Mouse (Mus musculus): ENCODE data around the gene Prr27.

Prr27 gene

GRCm38 (mm10) chr5:87825386-87825785 lies at the start of gene Prr27:
Gene Prr27 (plus strand): TSS chr5:87825686.
- no peak for DNase-seq

DNA sequence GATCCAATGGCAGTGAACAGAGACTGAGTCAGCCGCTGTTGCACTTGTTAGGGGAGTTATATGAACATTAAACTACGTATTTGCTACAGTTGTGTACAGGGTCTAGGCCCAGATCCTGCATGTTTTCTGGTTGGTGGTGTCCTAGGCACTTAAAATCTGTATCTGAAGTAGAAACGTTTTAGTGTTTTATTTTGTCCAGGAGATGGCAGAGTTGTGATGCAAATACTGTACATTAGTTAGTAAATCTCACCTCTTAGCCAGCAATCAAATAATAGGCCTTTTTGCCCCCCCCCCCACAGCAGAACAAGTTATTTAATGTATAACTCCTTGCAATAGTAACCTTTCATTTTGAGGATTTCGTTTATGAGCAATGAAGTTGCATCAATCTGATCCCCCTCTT lies 42.8 kb upstream of the Prr27 start:
- no peak for DNase-seq

- DNase-seq = no peak
These were observed 17.7 kb upstream of the Prr27 start, which contains the start of gene Csn1s2b for GRCm38 (mm10) chr5:87807782-87808181. Gene Csn1s2b (plus strand): TSS chr5:87808082.

- no peak for DNase-seq
These were observed 16.2 kb upstream of the Prr27 start for GRCm38 (mm10) chr5:87809253-87809652.

DNA sequence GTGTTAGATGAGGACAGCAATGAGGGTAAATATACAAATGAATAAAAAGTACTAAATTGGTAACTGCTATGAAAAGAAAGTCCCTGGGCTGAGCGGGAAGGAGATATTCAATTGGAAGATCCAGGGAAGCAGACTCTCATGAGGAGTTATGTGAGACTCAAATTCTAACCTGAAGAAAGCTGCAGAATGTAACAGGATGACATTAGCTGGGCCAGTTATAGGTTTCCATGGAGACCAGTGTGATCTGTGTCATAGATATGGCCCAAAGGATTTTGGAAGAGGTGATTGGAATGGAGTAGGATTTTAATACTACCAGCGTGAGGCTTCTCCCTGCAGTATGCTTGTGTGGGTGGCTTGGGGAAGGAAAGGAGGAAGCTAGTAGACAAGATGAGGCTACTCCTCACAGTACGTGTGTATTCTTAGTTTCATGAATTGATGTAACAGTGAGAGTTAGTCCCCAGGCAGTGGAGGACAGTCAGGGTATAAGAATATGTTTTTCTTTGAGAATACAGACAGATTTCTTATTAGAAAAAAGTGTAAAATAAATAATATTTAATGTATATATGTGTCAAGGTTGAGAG lies 29.7 kb downstream of the Prr27 start:
- DNase-seq = no peak

- DNase-seq = no peak
These were observed 44.6 kb downstream of the Prr27 start for GRCm38 (mm10) chr5:87870084-87870483.

GRCm38 (mm10) chr5:87871423-87871822 lies 45.9 kb downstream of the Prr27 start:
- no peak for DNase-seq

DNA sequence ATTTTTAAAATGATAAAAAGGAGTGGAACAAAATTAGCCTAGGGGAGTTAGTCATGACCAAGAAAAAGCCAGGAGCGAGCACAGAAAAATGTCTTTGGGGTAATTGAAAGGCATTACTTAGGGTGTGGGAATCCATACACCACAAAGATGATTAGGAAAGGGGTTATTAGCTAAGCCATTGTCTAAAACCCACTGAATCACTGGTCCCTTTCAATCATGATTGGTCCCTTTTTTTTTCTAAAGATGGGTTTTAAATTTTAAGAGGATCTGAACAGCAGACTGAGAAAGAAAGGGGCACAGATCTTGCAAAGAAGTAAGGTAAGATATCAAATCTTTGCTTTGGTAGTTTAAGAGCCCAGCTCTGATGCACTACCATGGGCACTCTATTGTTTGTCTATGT lies 59.2 kb downstream of the Prr27 start, which contains the start of gene Odam:
Gene Odam, plus strand, starts transcription at position 301 of the 400 bp plus-strand sequence.
- DNase-seq = no peak
